Mouse (Mus musculus) thymus, adult 2 months (tissue): Measurements from ENCODE around the gene Cpsf6.

Experiments
- CTCF ChIP-seq: fragments of 200-500 bp; IDR thresholded peaks from 2 replicates; pipeline ENCODE4 v1.5.1; 2012; ENCODE audit warnings: mild to moderate bottlenecking, control low read depth, low read length, moderate library complexity, borderline replicate concordance; ENCODE audit not compliant: control insufficient read depth, poor library complexity, insufficient read depth; ENCODE audit errors: extremely low read depth
- POLR2A ChIP-seq: fragments of 200-500 bp; IDR thresholded peaks from 2 replicates; pipeline ENCODE4 v1.6.1; 2012; ENCODE audit warnings: mild to moderate bottlenecking, low read length, control low read depth, moderate library complexity; ENCODE audit not compliant: control insufficient read depth, poor library complexity, insufficient read depth; ENCODE audit errors: extremely low read depth

GRCm38 (mm10) chr10:117422174-117422808 is 42.5 kb upstream of the Cpsf6 start:
- TF ChIP-seq POLR2A (no peak), CTCF (no peak)
